Mouse (Mus musculus): ENCODE results near the gene 1700003E16Rik. TPM values are rescaled to one million over a fixed set of nuclear protein-coding genes. Genes with fewer than 3 reads are reported as not detected.

Gene 1700003E16Rik
- polyA plus RNA-seq, 1 experiment from 2014 or later = 6.0 TPM

GRCm38 (mm10) chr6:83165607-83166242 is 9.5 kb downstream of the 1700003E16Rik start, which contains the start of gene Dctn1:
Dctn1 (plus strand) TSS chr6:83165920.
- under 1% methylated on average over 58 of the region's 58 CpGs for WGBS
- Histone ChIP-seq H3K27me3 (peaks cover 29% of the 10 kb centered on the region), H3K4me1 (replicated peaks) (peaks cover 66% of the 10 kb centered on the region)

GRCm38 (mm10) chr6:83166243-83166630 is 10.0 kb downstream of the 1700003E16Rik start:
- Histone ChIP-seq H3K4me3 (peak overlapping the region; percentile 80), H3K36me3 (0 out of 2 replicates have a peak, but pooled peaks cover 2% of the 10 kb centered on the region), H3K4me1 (replicated peaks) (peaks cover 68% of the 10 kb centered on the region), H3K9me3 (no peaks in the 10 kb centered on the region), H3K27me3 (peaks cover 24% of the 10 kb centered on the region), H3K4me2 (peak overlapping the region; percentile 75), H3K9ac (peak overlapping the region; percentile 88), H3K27ac (peak overlapping the region; percentile 93)
- 1% methylated on average over 12 of the region's 12 CpGs for WGBS
- peak; percentile 45; the same call in 1 of the 2 replicates for ATAC-seq (ENCODE audit: low FRiP score)

More at GRCm38 (mm10) chr6:83165607-83166242, 9.5 kb downstream of the 1700003E16Rik start, which contains the start of gene Dctn1:
- Histone ChIP-seq H3K36me3 (0 out of 2 replicates have a peak, but pooled peaks cover 2% of the 10 kb centered on the region), H3K4me3 (peak within 1 kb of the TSS; percentile 80), H3K4me2 (peak within 1 kb of the TSS; percentile 75), H3K9me3 (no peaks in the 10 kb centered on the region), H3K9ac (peak within 1 kb of the TSS; percentile 88), H3K27ac (peak within 1 kb of the TSS; percentile 93)
- peak; percentile 82 for ATAC-seq (ENCODE audit: low FRiP score)

- Histone ChIP-seq H3K4me3 (no peak overlapping the region), H3K9ac (no peak overlapping the region), H3K4me2 (no peak overlapping the region), H3K9me3 (no peaks in the 10 kb centered on the region), H3K27me3 (no peaks in the 10 kb centered on the region), H3K36me3 (0 out of 2 replicates have a peak, but pooled peaks cover 2% of the 10 kb centered on the region), H3K4me1 (replicated peaks) (peaks cover 75% of the 10 kb centered on the region), H3K27ac (no peak overlapping the region)
- no peak for ATAC-seq (ENCODE audit: low FRiP score)
- WGBS = 91% methylated on average over 5 of the region's 5 CpGs
These were observed 13.7 kb downstream of the 1700003E16Rik start for GRCm38 (mm10) chr6:83169872-83170271.

GRCm38 (mm10) chr6:83171063-83171462 is 14.9 kb downstream of the 1700003E16Rik start:
- ATAC-seq (ENCODE audit: low FRiP score) = no peak
- Histone ChIP-seq H3K27me3 (no peaks in the 10 kb centered on the region), H3K9me3 (no peaks in the 10 kb centered on the region), H3K4me1 (replicated peaks) (peaks cover 70% of the 10 kb centered on the region), H3K4me3 (peak overlapping the region; percentile 42), H3K36me3 (peaks cover 2% of the 10 kb centered on the region; the same call in 1 of the 2 replicates), H3K9ac (peak overlapping the region; percentile 72), H3K27ac (peak overlapping the region; percentile 25; the same call in 1 of the 2 replicates), H3K4me2 (peak overlapping the region; percentile 50)
- WGBS = 76% methylated on average over 5 of the region's 5 CpGs

- ATAC-seq (ENCODE audit: low FRiP score) = peak; percentile 78
- WGBS = 50% methylated on average over 9 of the region's 9 CpGs
These were observed 16.2 kb downstream of the 1700003E16Rik start for GRCm38 (mm10) chr6:83172240-83172920.

GRCm38 (mm10) chr6:83175996-83176395 is 19.8 kb downstream of the 1700003E16Rik start:
- Histone ChIP-seq H3K9me3 (no peaks in the 10 kb centered on the region), H3K4me1 (replicated peaks) (peaks cover 48% of the 10 kb centered on the region), H3K36me3 (no peaks in the 10 kb centered on the region; the same call in 1 of the 2 replicates), H3K4me3 (no peak overlapping the region), H3K27ac (no peak overlapping the region), H3K4me2 (no peak overlapping the region), H3K9ac (no peak overlapping the region), H3K27me3 (no peaks in the 10 kb centered on the region)
- ATAC-seq (ENCODE audit: low FRiP score) = no peak
- 91% methylated on average over 8 of the region's 8 CpGs for WGBS

More at GRCm38 (mm10) chr6:83172240-83172920, 16.2 kb downstream of the 1700003E16Rik start:
- peak overlapping the region; percentile 42 for H3K4me3 ChIP-seq
- H3K36me3 ChIP-seq = peaks cover 2% of the 10 kb centered on the region; the same call in 1 of the 2 replicates
- H3K9ac ChIP-seq = peak overlapping the region; percentile 72
- H3K27ac ChIP-seq = peak overlapping the region; percentile 87
- H3K4me2 ChIP-seq = peak overlapping the region; percentile 50
- no peaks in the 10 kb centered on the region for H3K9me3 ChIP-seq
- peaks cover 58% of the 10 kb centered on the region for H3K4me1 ChIP-seq (replicated peaks)
- no peaks in the 10 kb centered on the region for H3K27me3 ChIP-seq

GRCm38 (mm10) chr6:83179390-83180117 is 23.4 kb downstream of the 1700003E16Rik start:
- Histone ChIP-seq H3K4me2 (peak overlapping the region; percentile 66), H3K4me1 (replicated peaks) (peaks cover 22% of the 10 kb centered on the region), H3K9ac (peak overlapping the region; percentile 80), H3K4me3 (peak overlapping the region; percentile 45), H3K9me3 (no peaks in the 10 kb centered on the region), H3K27me3 (no peaks in the 10 kb centered on the region), H3K27ac (peak overlapping the region; percentile 55), H3K36me3 (peaks cover 24% of the 10 kb centered on the region)
- ATAC-seq (ENCODE audit: low FRiP score) = peak; percentile 84
- 21% methylated on average over 12 of the region's 12 CpGs for WGBS

GRCm38 (mm10) chr6:83180605-83181004 is 24.4 kb downstream of the 1700003E16Rik start:
- H3K27ac ChIP-seq = no peak overlapping the region
- no peaks in the 10 kb centered on the region for H3K9me3 ChIP-seq
- H3K4me3 ChIP-seq = peak overlapping the region; percentile 45
- H3K27me3 ChIP-seq = no peaks in the 10 kb centered on the region
- peak overlapping the region; percentile 66 for H3K4me2 ChIP-seq
- peaks cover 30% of the 10 kb centered on the region for H3K36me3 ChIP-seq
- WGBS = 87% methylated on average over 6 of the region's 6 CpGs
- peaks cover 29% of the 10 kb centered on the region for H3K4me1 ChIP-seq (replicated peaks)
- no peak for ATAC-seq (ENCODE audit: low FRiP score)
- peak overlapping the region; percentile 80 for H3K9ac ChIP-seq

- H3K9ac ChIP-seq = peak overlapping the region; percentile 88; the same call in 1 of the 2 replicates
- no peaks in the 10 kb centered on the region for H3K9me3 ChIP-seq
- H3K4me1 ChIP-seq (replicated peaks) = peaks cover 51% of the 10 kb centered on the region
- peaks cover 46% of the 10 kb centered on the region for H3K36me3 ChIP-seq
- H3K4me3 ChIP-seq = no peak overlapping the region
- no peaks in the 10 kb centered on the region for H3K27me3 ChIP-seq
- peak overlapping the region; percentile 69 for H3K4me2 ChIP-seq
- H3K27ac ChIP-seq = peak overlapping the region; percentile 96
- no peak for ATAC-seq (ENCODE audit: low FRiP score)
- WGBS = 92% methylated on average over 3 of the region's 3 CpGs
These were observed 28.7 kb downstream of the 1700003E16Rik start for GRCm38 (mm10) chr6:83184858-83185435.

- Histone ChIP-seq H3K9me3 (no peaks in the 10 kb centered on the region), H3K4me1 (replicated peaks) (peaks cover 40% of the 10 kb centered on the region), H3K4me3 (peak overlapping the region; percentile 66), H3K27ac (peak overlapping the region; percentile 96), H3K4me2 (peak overlapping the region; percentile 69), H3K9ac (peak overlapping the region; percentile 88), H3K27me3 (no peaks in the 10 kb centered on the region), H3K36me3 (peaks cover 59% of the 10 kb centered on the region)
- 5% methylated on average over 25 of the region's 25 CpGs for WGBS
- peak; percentile 97 for ATAC-seq (ENCODE audit: low FRiP score)
These were observed 30.0 kb downstream of the 1700003E16Rik start for GRCm38 (mm10) chr6:83185895-83186861.

- peak overlapping the region; percentile 88 for H3K9ac ChIP-seq
- WGBS = 75% methylated on average over 2 of the region's 2 CpGs
- no peaks in the 10 kb centered on the region for H3K9me3 ChIP-seq
- peak overlapping the region; percentile 66 for H3K4me3 ChIP-seq
- no peaks in the 10 kb centered on the region for H3K27me3 ChIP-seq
- ATAC-seq (ENCODE audit: low FRiP score) = peak; percentile 12; the same call in 1 of the 2 replicates
- peaks cover 40% of the 10 kb centered on the region for H3K4me1 ChIP-seq (replicated peaks)
- peak overlapping the region; percentile 69 for H3K4me2 ChIP-seq
- H3K27ac ChIP-seq = peak overlapping the region; percentile 96
- H3K36me3 ChIP-seq = peaks cover 66% of the 10 kb centered on the region
These were observed 30.7 kb downstream of the 1700003E16Rik start for GRCm38 (mm10) chr6:83186946-83187345.

All from hindbrain, embryonic 13.5 days (tissue).